Mouse (Mus musculus) brain, embryonic 14.5 days (tissue): Measurements from ENCODE around the gene Jade1. TPM values are rescaled to one million over a fixed set of nuclear protein-coding genes. Genes with fewer than 3 reads are reported as not detected.

ENCODE experiments used
- DNase-seq: peaks from one replicate; pipeline ENCODE4 v3.0.0-alpha.2; 2011; ENCODE audit warnings: low read depth
- CTCF ChIP-seq: fragments of 200-500 bp; IDR thresholded peaks from 2 replicates; pipeline ENCODE4 v1.5.1; 2012; ENCODE audit warnings: inconsistent platforms, mild to moderate bottlenecking, moderate library complexity, borderline replicate concordance; ENCODE audit not compliant: insufficient read depth, insufficient read length; ENCODE audit errors: extremely low read depth
- POLR2A ChIP-seq: fragments of 200-500 bp; IDR thresholded peaks from 2 replicates; pipeline ENCODE4 v1.6.1; 2012; ENCODE audit warnings: mild to moderate bottlenecking, inconsistent platforms, borderline replicate concordance; ENCODE audit not compliant: poor library complexity, insufficient read depth, insufficient read length, severe bottlenecking; ENCODE audit errors: extremely low read depth
- polyA plus RNA-seq: library from polyadenylated mRNA; depleted of rRNA; stranded (reverse); fragments of >200 nt; gene quantifications from 2 replicates; pipeline ENCODE4 v1.2.3, GENCODE M21; 2012; rRNA removed

Gene Jade1
- polyA plus RNA-seq, 1 experiment = 12.9 TPM

DNA sequence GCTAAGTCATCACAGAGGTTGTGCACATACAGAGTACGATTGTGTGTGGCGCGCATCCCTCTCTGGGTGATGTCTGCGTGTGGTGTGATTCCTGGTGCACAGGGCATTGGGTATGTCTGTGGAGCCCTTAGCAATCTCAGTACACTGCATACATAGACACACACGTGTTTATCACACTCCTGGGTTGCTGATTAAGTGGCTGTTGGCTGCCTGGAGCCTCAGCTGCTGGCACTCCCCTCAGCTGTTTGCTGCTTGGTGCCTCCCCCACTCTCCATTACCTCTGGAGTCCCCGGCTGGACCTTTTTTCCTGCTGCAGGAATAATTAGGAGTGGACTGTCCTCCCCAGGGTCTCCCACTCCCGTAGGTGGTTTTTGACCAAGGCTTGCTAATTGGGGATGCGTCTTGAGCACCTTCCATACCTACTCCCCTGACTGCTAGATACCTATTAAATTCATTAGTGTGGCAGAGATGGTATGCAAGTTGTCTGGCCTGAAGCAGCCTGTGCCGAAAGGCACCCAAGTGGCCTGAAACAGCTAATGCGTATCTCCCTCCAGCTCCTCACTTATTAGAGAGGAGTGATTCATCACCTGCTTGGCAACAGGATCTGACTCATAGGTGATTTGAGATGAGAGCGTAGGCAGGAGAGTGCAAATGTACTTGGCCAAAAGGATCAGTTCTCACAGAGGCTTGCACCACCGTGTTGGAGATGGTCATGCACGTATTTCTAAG is 50.2 kb downstream of the Jade1 start:
- TF ChIP-seq POLR2A = no peak
- TF ChIP-seq CTCF = no peak
- no peak for DNase-seq

DNA sequence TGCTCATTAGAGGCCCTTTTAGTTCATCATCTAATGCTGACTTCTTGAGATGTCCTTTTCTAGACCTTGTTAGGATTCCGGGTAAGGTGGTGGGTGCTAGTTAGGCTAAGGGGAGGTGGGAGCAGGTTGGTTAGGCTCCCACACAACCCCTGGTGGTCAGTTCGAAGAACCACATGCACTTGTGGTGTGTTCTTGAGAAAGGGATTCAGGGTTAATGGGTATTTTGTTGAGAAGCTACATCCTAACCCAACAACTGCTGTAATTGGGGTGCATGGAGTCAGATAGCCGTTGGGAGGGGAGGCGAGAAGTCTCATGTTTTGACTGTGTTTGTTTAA is 50.8 kb downstream of the Jade1 start:
- TF ChIP-seq POLR2A (no peak), CTCF (peak; percentile 35; the same call in 1 of the 2 replicates)
- no peak for DNase-seq

- DNase-seq = no peak
- TF ChIP-seq POLR2A (no peak), CTCF (no peak)
Observed at GRCm38 (mm10) chr3:41607050-41607449, 51.5 kb downstream of the Jade1 start.

- TF ChIP-seq CTCF (no peak), POLR2A (no peak)
- no peak for DNase-seq
Observed at GRCm38 (mm10) chr3:41607467-41607866, 51.9 kb downstream of the Jade1 start.

- TF ChIP-seq POLR2A = no peak
- TF ChIP-seq CTCF = no peak
- DNase-seq = no peak
Observed at GRCm38 (mm10) chr3:41609071-41609470, 53.5 kb downstream of the Jade1 start.

DNA sequence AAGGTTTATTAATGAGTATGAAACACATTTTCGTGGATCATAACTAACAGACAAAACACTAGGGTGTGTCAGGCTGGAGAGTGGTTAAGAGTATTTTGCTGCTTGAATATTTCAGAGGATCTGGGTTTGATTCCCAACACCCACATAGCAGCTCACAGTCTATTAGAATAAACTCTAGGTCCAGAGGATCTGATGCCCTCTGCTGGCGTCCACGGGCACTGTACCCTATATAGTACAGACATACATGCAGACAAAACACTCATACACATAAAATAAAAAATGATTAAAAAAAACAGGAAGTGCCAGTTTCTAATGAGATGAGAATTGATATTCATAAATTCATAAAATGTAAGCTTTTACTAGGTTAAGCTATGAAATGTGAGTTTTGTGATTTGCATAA is 56.7 kb downstream of the Jade1 start:
- no peak for DNase-seq
- TF ChIP-seq CTCF = no peak; the same call in 1 of the 2 replicates
- no peak for TF ChIP-seq POLR2A

- DNase-seq = peak; percentile 30
- TF ChIP-seq CTCF (no peak), POLR2A (no peak)
Observed at GRCm38 (mm10) chr3:41613706-41614105, 58.2 kb downstream of the Jade1 start.

- TF ChIP-seq POLR2A (no peak), CTCF (no peak)
- no peak for DNase-seq
Observed at GRCm38 (mm10) chr3:41614230-41614985, 58.9 kb downstream of the Jade1 start.

DNA sequence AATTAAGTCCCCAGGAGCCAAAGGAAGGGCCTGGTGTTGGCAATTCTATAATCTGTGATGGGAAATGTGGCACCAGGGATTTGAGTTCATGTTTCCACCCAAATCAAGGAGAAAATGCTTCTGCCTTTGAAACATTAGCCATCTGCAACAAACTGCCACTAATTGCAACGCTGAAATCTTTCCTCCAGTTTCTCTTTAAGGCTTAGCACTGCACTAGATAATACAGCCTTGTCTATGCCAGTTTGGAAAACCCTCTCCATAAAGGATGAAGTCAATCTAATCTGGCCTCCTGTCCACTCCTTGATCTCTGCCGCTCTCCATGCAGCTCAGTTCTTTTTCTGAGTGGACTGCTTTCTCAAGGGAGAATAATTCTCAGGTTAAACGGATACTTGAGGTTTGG is 62.5 kb downstream of the Jade1 start:
- TF ChIP-seq CTCF = no peak
- no peak for TF ChIP-seq POLR2A
- peak; percentile 59 for DNase-seq

DNA sequence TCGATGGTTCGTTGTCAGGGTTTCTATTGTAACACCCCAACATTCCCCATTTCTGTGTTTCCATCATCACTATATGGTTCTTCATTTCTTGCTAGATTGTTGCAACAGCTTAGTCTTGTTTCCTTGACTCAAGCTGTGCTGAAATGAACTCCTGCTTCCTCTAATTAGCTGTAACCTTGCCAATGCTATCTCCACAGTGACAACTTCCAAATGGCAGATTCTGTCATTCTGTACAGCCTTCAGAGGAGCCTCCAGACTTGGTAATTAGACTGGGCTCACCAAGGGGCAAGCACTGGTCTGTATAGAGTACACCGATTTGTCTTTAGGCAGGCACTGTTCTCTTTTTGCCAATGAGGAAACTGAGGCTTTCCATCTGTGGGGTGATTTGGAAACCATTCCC is 63.0 kb downstream of the Jade1 start:
- TF ChIP-seq POLR2A = no peak
- no peak for TF ChIP-seq CTCF
- DNase-seq = peak; percentile 84

DNA sequence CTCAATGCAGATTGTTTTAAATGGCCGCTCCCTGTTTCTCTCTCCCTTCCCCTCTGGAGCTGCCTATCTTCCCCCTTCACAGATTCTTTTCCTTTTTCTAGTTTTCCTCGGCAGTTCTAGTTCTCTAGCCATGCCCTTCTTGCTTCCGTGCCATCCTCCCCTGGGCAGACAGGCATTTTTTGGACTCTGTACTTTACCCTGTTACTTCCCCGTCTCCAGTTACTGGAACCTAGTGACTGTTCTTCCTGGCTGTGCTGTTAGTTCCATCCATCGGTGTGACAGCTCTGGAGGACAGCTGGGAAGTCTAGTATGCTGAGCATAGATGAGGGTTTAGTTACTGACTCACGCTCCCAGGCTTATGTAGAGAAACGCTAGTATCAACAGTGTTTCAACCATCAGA is 65.4 kb downstream of the Jade1 start:
- no peak for TF ChIP-seq POLR2A
- DNase-seq = no peak

DNA sequence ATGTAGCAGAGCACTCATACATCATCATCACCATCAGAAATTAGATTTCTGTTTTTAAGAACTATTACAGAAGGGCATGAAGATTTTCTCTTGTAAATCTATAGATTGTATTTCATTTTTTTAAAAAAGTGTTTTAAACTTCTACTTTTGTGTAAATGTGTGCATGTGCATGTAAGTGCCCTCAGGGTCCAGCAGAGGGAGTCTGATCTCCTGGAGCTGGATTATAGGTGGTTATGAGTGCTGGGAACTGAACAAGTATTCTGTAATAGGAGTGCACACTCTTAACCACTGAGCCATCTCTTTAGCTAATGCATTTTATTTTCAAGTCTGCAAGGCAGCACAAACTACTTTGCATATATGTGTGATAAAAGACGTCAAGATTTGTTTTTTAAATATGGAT is 100.1 kb downstream of the Jade1 start:
- no peak for DNase-seq
- TF ChIP-seq POLR2A = no peak
- TF ChIP-seq CTCF = peak; percentile 12; the same call in 1 of the 2 replicates

Other genes with a start within 250 kb of the Jade1 start
- gene Sclt1, start 186.8 kb downstream of the Jade1 start, polyA plus RNA-seq = 11.8 and 14.1 TPM in 2 replicates
- gene D3Ertd751e, start 186.9 kb downstream of the Jade1 start, polyA plus RNA-seq = 4.4 and 4.7 TPM in 2 replicates